Mouse (Mus musculus) brain, embryonic 14.5 days (tissue): ENCODE results near the gene Ctdspl. TPM values are rescaled to one million over a fixed set of nuclear protein-coding genes. Genes with fewer than 3 reads are reported as not detected.

ENCODE experiments used
- DNase-seq: peaks from one replicate; pipeline ENCODE4 v3.0.0-alpha.2; 2011; ENCODE audit warnings: low read depth
- CTCF ChIP-seq: fragments of 200-500 bp; IDR thresholded peaks from 2 replicates; pipeline ENCODE4 v1.5.1; 2012; ENCODE audit warnings: inconsistent platforms, mild to moderate bottlenecking, moderate library complexity, borderline replicate concordance; ENCODE audit not compliant: insufficient read depth, insufficient read length; ENCODE audit errors: extremely low read depth
- POLR2A ChIP-seq: fragments of 200-500 bp; IDR thresholded peaks from 2 replicates; pipeline ENCODE4 v1.6.1; 2012; ENCODE audit warnings: mild to moderate bottlenecking, inconsistent platforms, borderline replicate concordance; ENCODE audit not compliant: poor library complexity, insufficient read depth, insufficient read length, severe bottlenecking; ENCODE audit errors: extremely low read depth
- polyA plus RNA-seq: library from polyadenylated mRNA; depleted of rRNA; stranded (reverse); fragments of >200 nt; gene quantifications from 2 replicates; pipeline ENCODE4 v1.2.3, GENCODE M21; 2012

Gene Ctdspl
- polyA plus RNA-seq, 1 experiment, result 16.0 TPM

DNA sequence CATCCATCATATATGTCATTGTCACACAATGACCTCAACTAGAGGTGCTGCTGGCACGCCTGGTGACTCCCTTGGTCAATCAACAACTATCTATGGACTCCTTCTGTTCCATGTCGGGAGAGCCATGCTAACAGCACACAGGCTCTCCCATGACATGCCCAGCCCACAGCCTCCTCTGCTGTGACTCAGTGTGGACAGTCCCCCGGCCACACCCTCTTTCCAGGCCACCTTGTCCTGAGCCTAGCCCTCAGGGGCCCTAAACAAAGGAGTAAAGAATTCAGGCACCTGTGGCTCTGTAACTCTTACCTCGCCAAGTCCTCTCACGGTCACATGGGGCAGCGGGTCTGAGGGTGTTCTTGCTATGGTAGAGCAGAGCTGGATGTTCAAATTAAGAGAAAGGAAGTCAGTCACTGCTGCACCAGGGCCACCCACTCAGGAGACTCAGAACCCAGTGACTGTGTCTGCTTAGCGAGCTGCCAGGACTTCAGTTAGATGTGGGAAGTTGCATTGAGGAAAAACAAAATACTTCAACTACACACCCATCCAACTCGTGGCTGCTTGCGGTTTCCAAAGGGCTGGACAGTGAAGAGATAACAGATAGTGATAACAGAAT lies 127.8 kb downstream of the Ctdspl start:
- TF ChIP-seq CTCF (no peak), POLR2A (no peak)
- DNase-seq, result no peak

DNA sequence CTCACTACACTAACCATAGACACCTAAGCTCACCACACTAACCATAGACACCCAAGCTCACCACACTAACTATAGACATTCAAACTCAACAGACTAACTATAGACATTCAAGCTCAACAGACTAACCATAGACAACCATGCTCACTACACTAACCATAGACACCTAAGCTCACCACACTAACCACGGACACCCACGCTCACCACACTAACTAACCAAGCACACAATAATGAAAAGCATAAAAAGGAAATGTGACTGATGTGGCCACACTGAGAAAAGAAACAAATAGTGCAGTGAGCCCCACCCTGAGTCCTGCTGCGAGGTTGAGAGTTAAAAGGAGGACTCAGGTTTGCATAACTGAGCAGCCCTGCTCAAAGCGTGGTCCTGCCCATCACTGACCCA lies 129.1 kb downstream of the Ctdspl start:
- no peak for DNase-seq
- TF ChIP-seq CTCF (no peak), POLR2A (no peak)

DNA sequence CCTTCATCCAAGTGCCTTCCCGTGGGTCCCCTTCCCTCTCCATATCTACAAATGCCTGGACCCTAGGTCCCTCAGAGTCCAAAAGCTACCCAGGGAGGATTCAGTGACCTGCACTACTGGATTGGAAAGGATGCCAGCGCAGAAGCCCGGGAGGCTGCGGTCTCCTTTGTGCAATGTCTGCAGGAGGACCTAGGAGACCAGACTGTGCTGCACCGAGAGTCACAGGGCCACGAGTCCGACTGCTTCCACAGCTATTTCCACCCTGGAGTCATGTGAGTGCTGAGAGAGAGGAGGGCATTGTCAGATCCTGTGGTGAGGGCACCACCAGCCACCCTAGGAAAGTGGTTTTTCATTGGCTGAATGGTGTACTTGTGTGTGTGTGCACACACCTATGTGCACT lies 132.0 kb downstream of the Ctdspl start:
- no peak for DNase-seq
- TF ChIP-seq CTCF, result no peak
- no peak for TF ChIP-seq POLR2A

DNA sequence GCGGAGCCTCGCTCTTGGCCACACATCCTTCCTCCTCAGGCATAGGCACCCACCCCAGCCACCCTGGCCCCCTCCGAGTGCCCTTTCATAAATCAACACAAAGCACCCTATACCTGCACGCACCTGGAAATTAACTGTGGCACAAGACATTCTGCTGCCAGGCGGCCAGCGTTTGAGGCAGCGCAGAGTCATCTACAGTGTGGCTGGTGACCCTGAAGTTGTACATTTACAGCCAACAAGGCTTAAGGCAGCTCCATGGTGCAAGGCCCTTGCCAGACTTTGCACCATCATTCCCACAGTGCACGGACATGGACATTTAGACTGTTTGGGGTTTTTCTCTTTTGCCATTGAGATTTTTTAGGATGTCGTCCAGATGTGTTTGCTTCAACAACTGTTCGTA lies 134.4 kb downstream of the Ctdspl start:
- no peak for TF ChIP-seq CTCF
- no peak for TF ChIP-seq POLR2A
- no peak for DNase-seq

GRCm38 (mm10) chr9:119063036-119063644 lies 136.9 kb downstream of the Ctdspl start:
- DNase-seq, result no peak
- no peak for TF ChIP-seq POLR2A
- no peak for TF ChIP-seq CTCF

- no peak for DNase-seq
- TF ChIP-seq CTCF (no peak), POLR2A (no peak)
Measured at GRCm38 (mm10) chr9:119064296-119064695, 138.0 kb downstream of the Ctdspl start.

- TF ChIP-seq CTCF (peak; percentile 93), POLR2A (no peak)
- DNase-seq, result peak; percentile 83
Measured at GRCm38 (mm10) chr9:119067601-119068000, 141.3 kb downstream of the Ctdspl start.

DNA sequence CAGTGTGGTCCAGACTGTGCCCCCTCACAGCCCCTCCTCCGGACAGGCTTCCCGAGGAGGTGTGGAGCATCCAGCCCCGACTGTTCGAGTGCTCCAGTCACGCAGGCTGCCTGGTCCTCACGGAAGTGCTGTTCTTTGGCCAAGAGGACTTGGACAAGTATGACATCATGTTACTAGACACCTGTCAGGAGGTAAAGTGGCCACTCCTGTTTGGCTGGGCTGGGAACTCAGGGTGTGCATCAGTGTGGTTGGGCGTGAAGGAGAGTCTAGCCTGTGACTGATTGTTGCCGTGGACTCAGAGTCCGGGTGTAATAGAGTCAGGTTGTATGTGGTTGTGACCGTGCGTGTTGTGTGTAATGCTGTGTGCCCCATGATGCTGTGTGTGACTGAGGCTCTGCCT lies 142.0 kb downstream of the Ctdspl start:
- TF ChIP-seq CTCF, result no peak
- TF ChIP-seq POLR2A, result no peak
- DNase-seq, result no peak

DNA sequence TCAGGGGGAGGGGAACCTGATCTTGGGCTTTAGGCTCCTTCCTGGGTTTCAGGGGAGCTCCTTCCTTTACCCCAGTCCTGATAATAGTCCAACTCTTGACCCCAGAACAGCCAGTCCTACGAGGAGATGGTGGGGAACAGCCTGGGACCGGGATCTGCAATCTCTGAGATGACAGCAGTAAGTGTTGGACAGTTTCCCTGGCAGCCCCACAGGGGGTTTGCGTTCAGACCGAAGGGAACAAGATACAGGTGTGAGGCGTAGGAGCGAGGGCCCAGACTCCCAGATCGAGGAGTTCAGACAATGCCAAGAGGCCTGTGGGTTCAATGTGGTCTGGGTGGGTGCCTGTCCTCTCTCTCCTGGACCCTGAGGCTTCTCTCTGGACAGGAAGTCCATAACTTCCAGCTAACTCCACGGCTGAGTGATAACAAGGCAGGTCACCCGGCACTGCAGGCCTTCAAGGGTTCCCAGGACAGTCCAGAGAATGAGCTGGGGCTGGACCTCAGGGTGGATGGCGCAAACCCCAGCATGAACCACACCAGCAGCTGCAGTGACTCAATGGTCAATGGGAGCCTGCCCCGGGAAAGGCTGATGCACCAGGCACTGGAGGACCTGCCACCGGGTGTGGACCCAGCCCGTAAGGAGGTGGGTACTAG lies 144.0 kb downstream of the Ctdspl start:
- TF ChIP-seq CTCF (no peak), POLR2A (no peak)
- no peak for DNase-seq

DNA sequence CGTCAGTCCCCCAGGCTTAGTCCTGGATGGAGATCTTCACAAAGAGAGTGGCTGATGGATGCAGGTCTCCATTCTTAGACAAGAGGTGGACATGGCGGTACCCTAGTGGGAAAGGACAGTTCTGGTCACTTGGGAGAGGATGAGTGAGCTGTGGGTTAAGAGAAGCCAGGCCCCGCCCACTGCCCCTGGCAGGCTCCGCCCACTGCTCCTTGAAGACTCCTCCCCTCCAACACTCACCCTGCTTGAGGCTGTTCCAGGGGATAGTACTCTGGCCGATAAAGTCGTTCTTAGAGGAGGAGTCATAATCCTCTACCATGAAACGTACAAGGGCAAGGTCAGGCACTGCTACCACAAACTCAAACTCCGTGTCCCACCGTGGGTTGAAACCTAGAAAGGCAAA lies 145.5 kb downstream of the Ctdspl start:
- no peak for TF ChIP-seq CTCF
- no peak for DNase-seq

GRCm38 (mm10) chr9:119073184-119073895 lies 147.1 kb downstream of the Ctdspl start:
- TF ChIP-seq CTCF (no peak), POLR2A (no peak)
- DNase-seq, result no peak

DNA sequence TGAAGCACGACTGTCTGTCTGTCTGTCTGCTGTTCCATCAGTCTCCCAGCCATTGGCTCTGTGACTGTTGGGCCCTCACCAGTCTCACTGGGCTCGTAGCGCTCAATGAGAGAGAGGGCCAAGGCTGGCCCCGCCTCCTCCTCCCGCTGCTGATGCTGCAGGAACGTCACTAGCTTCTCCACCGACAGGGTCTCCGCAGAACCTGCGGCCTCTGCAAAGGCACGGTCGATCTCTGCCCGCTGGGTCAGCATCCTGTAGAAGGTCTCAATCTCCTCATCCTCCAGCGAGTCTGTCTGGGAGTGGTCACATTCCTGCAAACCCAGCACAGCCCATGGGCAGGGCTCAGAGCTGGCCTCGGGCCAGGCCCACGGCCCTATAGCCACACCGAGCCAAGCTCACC lies 149.4 kb downstream of the Ctdspl start:
- no peak for DNase-seq
- TF ChIP-seq CTCF (no peak), POLR2A (no peak)
